Mouse (Mus musculus): ENCODE measurements around the gene Cd68. TPM values are rescaled to one million over a fixed set of nuclear protein-coding genes. Genes with fewer than 3 reads are reported as not detected.

Gene Cd68
- total and polyA plus RNA-seq, 2 experiments from 2014 or later = 2.6 to 6.1 TPM

DNA sequence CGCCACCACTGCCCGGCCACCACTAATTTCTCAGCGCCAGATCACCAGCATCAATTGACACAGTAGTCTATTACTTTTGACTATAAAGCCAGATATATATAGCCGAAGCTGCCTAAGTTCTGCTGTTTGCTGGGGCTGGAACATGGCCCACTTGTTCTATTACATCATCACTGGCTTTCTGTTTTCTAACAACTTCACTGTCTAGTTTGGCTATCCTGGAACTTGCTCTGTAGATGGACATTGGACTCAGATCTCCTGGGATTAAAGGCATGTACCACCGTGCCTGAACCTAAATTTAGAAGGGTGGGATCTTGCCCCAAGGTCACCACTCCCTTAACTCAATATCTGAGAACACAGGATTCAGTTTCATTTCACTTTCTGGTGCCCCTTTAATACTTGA lies 20.1 kb downstream of the Cd68 start:
- ATAC-seq (ENCODE audit: insufficient read depth, low read depth) (no peak), DNase-seq (ENCODE audit: low spot score) (no peak)

DNA sequence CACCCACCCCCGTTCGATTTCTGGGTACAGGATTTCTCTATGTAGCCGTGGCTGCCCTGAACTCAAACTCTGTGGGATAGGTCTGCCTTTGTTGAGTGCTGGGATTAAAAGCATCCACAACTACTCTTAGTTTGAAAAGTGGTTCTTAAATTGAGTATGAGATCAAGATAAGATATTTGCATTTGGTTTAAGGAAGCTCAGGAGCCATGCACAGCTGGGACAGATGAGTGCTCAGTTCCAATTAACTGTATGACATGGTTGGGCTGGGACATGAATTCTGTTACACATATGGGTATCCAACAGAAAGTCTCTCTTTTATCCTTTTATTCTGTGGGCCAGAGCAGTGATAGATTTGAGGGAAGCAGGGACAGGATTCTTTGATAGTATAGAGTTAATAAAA lies 30.5 kb downstream of the Cd68 start:
- Histone ChIP-seq H3K4me3 (ENCODE audit: low read depth, low read length) (no peak overlapping the region), H3K4me2 (ENCODE audit: low read depth, low read length) (no peak overlapping the region), H3K9me3 (replicated peaks; ENCODE audit: control insufficient read depth, low read length) (no peaks in the 10 kb centered on the region), H3K27me3 (ENCODE audit: control insufficient read depth, insufficient read depth, low read length) (no peaks in the 10 kb centered on the region), H3K27ac (ENCODE audit: low read depth) (no peak overlapping the region), H3K9ac (replicated peaks; ENCODE audit: low read depth, low read length) (no peak overlapping the region), H3K36me3 (replicated peaks; ENCODE audit: control insufficient read depth, insufficient read depth, low read length) (peaks cover 15% of the 10 kb centered on the region), H3K4me1 (ENCODE audit: control insufficient read depth, insufficient read depth) (peaks cover 19% of the 10 kb centered on the region)
- ATAC-seq (ENCODE audit: insufficient read depth, low read depth) = no peak
- DNase-seq (ENCODE audit: low spot score) = no peak
- no peak for TF ChIP-seq EP300 (IDR thresholded peaks at IDR 0.05; ENCODE audit: low read depth)
- WGBS = 84% methylated on average over 3 of the region's 3 CpGs

More for the DNA sequence above, 20.1 kb downstream of the Cd68 start:
- Histone ChIP-seq H3K4me3 (ENCODE audit: low read depth, low read length) (no peak overlapping the region), H3K9ac (replicated peaks; ENCODE audit: low read depth, low read length) (no peak overlapping the region), H3K36me3 (replicated peaks; ENCODE audit: control insufficient read depth, insufficient read depth, low read length) (peaks cover 88% of the 10 kb centered on the region), H3K9me3 (replicated peaks; ENCODE audit: control insufficient read depth, low read length) (no peaks in the 10 kb centered on the region), H3K27me3 (ENCODE audit: control insufficient read depth, insufficient read depth, low read length) (no peaks in the 10 kb centered on the region), H3K4me1 (ENCODE audit: control insufficient read depth, insufficient read depth) (no peaks in the 10 kb centered on the region), H3K27ac (ENCODE audit: low read depth) (no peak overlapping the region), H3K4me2 (ENCODE audit: low read depth, low read length) (no peak overlapping the region)
- TF ChIP-seq CTCF (IDR thresholded peaks at IDR 0.05; ENCODE audit: low read depth) (no peak), EP300 (IDR thresholded peaks at IDR 0.05; ENCODE audit: low read depth) (no peak)
- 71% methylated on average over 5 of the region's 5 CpGs for WGBS

DNA sequence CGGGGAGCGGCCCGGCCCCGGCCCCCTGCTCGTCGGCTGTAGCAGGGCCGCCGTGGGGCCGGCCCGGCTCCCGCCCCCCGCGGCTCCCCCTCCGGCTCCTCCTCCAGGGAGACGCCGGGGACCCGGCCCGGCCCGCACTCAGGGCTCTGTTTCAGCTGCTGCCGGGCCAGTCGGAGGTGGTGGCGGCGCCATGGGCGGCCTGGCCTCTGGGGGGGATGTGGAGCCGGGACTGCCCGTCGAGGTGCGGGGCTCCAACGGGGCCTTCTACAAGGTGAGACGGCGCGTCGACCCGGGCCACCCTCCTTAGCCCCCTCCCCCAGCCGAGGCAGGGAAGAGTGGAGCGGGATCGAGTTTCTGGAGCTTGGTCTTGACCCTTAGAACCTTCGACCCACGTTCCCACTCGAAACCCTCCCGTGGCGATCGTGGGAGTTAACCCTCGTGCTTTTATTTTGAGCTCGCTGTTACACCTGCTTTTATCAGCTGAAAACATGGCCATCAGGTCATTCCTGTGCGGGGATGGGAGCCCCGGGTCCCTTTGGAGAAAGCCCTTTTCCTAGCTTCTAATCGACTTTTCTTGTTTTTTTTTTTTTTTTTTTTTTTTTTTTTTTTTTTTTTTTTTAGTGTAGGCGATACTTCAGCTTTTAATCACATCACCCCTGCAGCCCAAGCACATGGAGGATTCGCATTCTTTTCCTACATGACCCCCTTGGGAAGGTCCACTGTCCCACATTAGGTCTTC lies 32.7 kb downstream of the Cd68 start:
- WGBS = 0% methylated on average over 34 of the region's 50 CpGs
- H3K9ac ChIP-seq (replicated peaks; ENCODE audit: low read depth, low read length) = peak overlapping the region; percentile 97
- peak overlapping the region; percentile 98 for H3K4me3 ChIP-seq (ENCODE audit: low read depth, low read length)
- peak; percentile 50 for ATAC-seq (ENCODE audit: insufficient read depth, low read depth)
- H3K27me3 ChIP-seq (ENCODE audit: control insufficient read depth, insufficient read depth, low read length) = no peaks in the 10 kb centered on the region
- H3K4me2 ChIP-seq (ENCODE audit: low read depth, low read length) = peak overlapping the region; percentile 85
- peaks cover 19% of the 10 kb centered on the region for H3K4me1 ChIP-seq (ENCODE audit: control insufficient read depth, insufficient read depth)
- DNase-seq (ENCODE audit: low spot score) = peak; percentile 39
- H3K36me3 ChIP-seq (replicated peaks; ENCODE audit: control insufficient read depth, insufficient read depth, low read length) = no peaks in the 10 kb centered on the region; the same call in 1 of the 2 replicates
- no peak for TF ChIP-seq EP300 (IDR thresholded peaks at IDR 0.05; ENCODE audit: low read depth)
- no peak for TF ChIP-seq CTCF (IDR thresholded peaks at IDR 0.05; ENCODE audit: low read depth)
- peak overlapping the region; percentile 97 for H3K27ac ChIP-seq (ENCODE audit: low read depth)
- H3K9me3 ChIP-seq (replicated peaks; ENCODE audit: control insufficient read depth, low read length) = no peaks in the 10 kb centered on the region

DNA sequence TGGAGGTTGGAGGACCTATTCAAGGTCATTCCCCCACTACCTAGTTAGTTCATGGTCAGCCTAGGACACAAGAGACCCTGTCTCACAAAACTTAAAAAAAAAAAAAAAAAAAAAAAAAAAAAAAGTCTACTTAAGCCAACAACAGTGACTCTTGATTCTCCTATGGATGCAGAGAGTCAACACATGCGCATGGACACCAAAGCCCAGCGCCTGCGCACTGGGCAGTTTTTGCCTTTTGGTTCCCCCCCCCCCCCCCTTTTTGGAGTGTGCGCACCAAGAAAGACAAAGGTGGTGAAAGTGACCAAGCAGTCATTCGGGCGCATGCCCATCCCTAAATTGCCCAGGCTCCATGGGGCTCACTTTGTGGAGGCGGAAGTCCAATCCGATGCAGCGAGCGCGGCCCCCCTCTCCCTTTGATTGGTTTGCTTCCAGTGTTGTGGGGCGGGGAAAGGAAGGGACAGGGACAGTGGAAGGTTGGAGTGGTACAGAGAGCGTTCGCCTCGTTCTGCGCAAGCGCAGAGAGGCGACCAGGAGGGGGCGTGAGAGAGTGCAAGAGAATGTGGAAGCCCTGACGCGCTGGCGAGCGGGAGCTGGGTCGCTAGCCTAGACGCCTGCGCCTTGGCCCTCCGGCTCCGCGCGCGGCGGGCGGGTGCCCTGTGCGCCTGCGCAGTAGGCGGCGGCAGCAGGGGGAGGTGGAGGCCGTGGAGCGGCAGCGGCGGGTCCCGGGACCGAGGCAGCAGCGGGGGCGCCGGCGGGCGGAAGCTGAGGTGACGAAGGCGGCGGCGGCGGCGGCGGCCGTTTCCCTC lies 33.5 kb downstream of the Cd68 start, which contains the start of gene Fxr2:
Gene Fxr2 (plus strand): TSS at position 707 of the 806 bp plus-strand sequence.
- TF ChIP-seq EP300 (IDR thresholded peaks at IDR 0.05; ENCODE audit: low read depth) (no peak), CTCF (IDR thresholded peaks at IDR 0.05; ENCODE audit: low read depth) (peak; percentile 84)
- WGBS = under 1% methylated on average over 35 of the region's 56 CpGs
- Histone ChIP-seq H3K36me3 (replicated peaks; ENCODE audit: control insufficient read depth, insufficient read depth, low read length) (no peaks in the 10 kb centered on the region; the same call in 1 of the 2 replicates), H3K27ac (ENCODE audit: low read depth) (peak within 1 kb of the TSS; percentile 97), H3K9me3 (replicated peaks; ENCODE audit: control insufficient read depth, low read length) (no peaks in the 10 kb centered on the region), H3K9ac (replicated peaks; ENCODE audit: low read depth, low read length) (peak within 1 kb of the TSS; percentile 97), H3K27me3 (ENCODE audit: control insufficient read depth, insufficient read depth, low read length) (no peaks in the 10 kb centered on the region), H3K4me3 (ENCODE audit: low read depth, low read length) (peak within 1 kb of the TSS; percentile 98), H3K4me1 (ENCODE audit: control insufficient read depth, insufficient read depth) (peaks cover 19% of the 10 kb centered on the region), H3K4me2 (ENCODE audit: low read depth, low read length) (peak within 1 kb of the TSS; percentile 85)
- ATAC-seq (ENCODE audit: insufficient read depth, low read depth) (peak; percentile 97), DNase-seq (ENCODE audit: low spot score) (peak; percentile 100)

DNA sequence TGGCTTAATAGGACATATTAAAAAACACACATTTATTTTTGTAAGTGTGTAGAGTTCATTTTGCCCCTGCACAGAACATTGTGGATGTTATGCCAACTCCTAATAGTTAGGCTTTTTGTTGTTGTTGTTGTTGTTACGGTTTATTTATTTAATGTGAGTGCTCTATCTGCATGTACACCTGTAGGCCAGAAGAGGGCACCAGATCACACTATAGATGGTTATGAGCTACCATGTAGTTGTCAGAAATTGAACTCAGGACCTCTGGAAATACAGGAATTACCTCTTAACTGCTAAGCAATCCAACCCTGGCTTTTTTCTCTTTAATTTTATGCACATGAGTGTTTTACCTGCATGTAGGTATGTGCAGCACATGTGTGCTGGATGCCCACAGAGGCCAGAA lies 36.2 kb downstream of the Cd68 start:
- H3K27me3 ChIP-seq (ENCODE audit: control insufficient read depth, insufficient read depth, low read length) = no peaks in the 10 kb centered on the region
- DNase-seq (ENCODE audit: low spot score) = no peak
- no peak overlapping the region for H3K4me3 ChIP-seq (ENCODE audit: low read depth, low read length)
- no peak overlapping the region for H3K27ac ChIP-seq (ENCODE audit: low read depth)
- no peak overlapping the region for H3K4me2 ChIP-seq (ENCODE audit: low read depth, low read length)
- peaks cover 10% of the 10 kb centered on the region for H3K4me1 ChIP-seq (ENCODE audit: control insufficient read depth, insufficient read depth)
- no peak for ATAC-seq (ENCODE audit: insufficient read depth, low read depth)
- H3K9ac ChIP-seq (replicated peaks; ENCODE audit: low read depth, low read length) = no peak overlapping the region
- no peak for TF ChIP-seq EP300 (IDR thresholded peaks at IDR 0.05; ENCODE audit: low read depth)
- peak; percentile 47 for TF ChIP-seq CTCF (IDR thresholded peaks at IDR 0.05; ENCODE audit: low read depth)
- no peaks in the 10 kb centered on the region for H3K36me3 ChIP-seq (replicated peaks; ENCODE audit: control insufficient read depth, insufficient read depth, low read length)
- 60% methylated on average over 1 of the region's 1 CpGs for WGBS
- H3K9me3 ChIP-seq (replicated peaks; ENCODE audit: control insufficient read depth, low read length) = no peaks in the 10 kb centered on the region

Measured in heart, postnatal 0 days (tissue).